Mouse (Mus musculus): ENCODE data around the gene Nsa2.
"Not testable (repeated sequence)": the region's sequence is repeated elsewhere in the genome, so short reads cannot be mapped to it uniquely, and the experiment has no call there.

Nsa2 gene

GRCm38 (mm10) chr13:97137466-97138400 is at the start of gene Nsa2, which contains the start of gene Gfm2:
Nsa2 (minus strand) TSS chr13:97137937.
Gfm2 (plus strand) TSS chr13:97137937.
- peak; percentile 90 for DNase-seq

- no peak for DNase-seq
Observed at GRCm38 (mm10) chr13:97186346-97186745, 48.6 kb upstream of the Nsa2 start.

- no peak for DNase-seq
Observed at GRCm38 (mm10) chr13:97184656-97185055, 46.9 kb upstream of the Nsa2 start.

GRCm38 (mm10) chr13:97184168-97184567 is 46.4 kb upstream of the Nsa2 start:
- no peak for DNase-seq

- DNase-seq: no peak
Observed at GRCm38 (mm10) chr13:97182821-97183220, 45.1 kb upstream of the Nsa2 start.

- no peak for DNase-seq
Observed at GRCm38 (mm10) chr13:97180113-97180828, 42.5 kb upstream of the Nsa2 start.

- no peak for DNase-seq
Observed at GRCm38 (mm10) chr13:97178943-97179342, 41.2 kb upstream of the Nsa2 start.

GRCm38 (mm10) chr13:97176731-97177130 is 39.0 kb upstream of the Nsa2 start:
- DNase-seq: no peak

- no peak for DNase-seq
Observed at GRCm38 (mm10) chr13:97175520-97176264, 38.0 kb upstream of the Nsa2 start.

GRCm38 (mm10) chr13:97145834-97146233 is 8.1 kb upstream of the Nsa2 start:
- DNase-seq: peak; percentile 32

- DNase-seq: no peak
Observed at GRCm38 (mm10) chr13:97142321-97142720, 4.6 kb upstream of the Nsa2 start.

- not testable (repeated sequence) for DNase-seq
Observed at GRCm38 (mm10) chr13:97138404-97138931, 731 bp upstream of the Nsa2 start.

- DNase-seq: not testable (repeated sequence)
Observed at GRCm38 (mm10) chr13:97130413-97130812, 7.3 kb downstream of the Nsa2 start.

- DNase-seq: not testable (repeated sequence)
Observed at GRCm38 (mm10) chr13:97129654-97130053, 8.1 kb downstream of the Nsa2 start.

- no peak for DNase-seq
Observed at GRCm38 (mm10) chr13:97121341-97121740, 16.4 kb downstream of the Nsa2 start.

GRCm38 (mm10) chr13:97109046-97109445 is 28.7 kb downstream of the Nsa2 start:
- DNase-seq: no peak

GRCm38 (mm10) chr13:97107721-97108120 is 30.0 kb downstream of the Nsa2 start:
- not testable (repeated sequence) for DNase-seq

- no peak for DNase-seq
Observed at GRCm38 (mm10) chr13:97104996-97105395, 32.7 kb downstream of the Nsa2 start.

GRCm38 (mm10) chr13:97099187-97099852 is 38.4 kb downstream of the Nsa2 start, which contains the start of gene Gm6169:
Gm6169 (minus strand) TSS chr13:97099237.
- peak; percentile 27 for DNase-seq

- DNase-seq: no peak
Observed at GRCm38 (mm10) chr13:97095726-97096125, 42.0 kb downstream of the Nsa2 start.

- DNase-seq: no peak
Observed at GRCm38 (mm10) chr13:97088183-97088582, 49.6 kb downstream of the Nsa2 start.

GRCm38 (mm10) chr13:97087421-97087820 is 50.3 kb downstream of the Nsa2 start:
- DNase-seq: no peak

Data from cerebellum, adult 8-10 months (tissue).